Mouse (Mus musculus) telencephalon, adult 2 months (tissue): ENCODE data around the gene 1700019D03Rik.
"Not testable (repeated sequence)": the region's sequence is repeated elsewhere in the genome, so short reads cannot be mapped to it uniquely, and the experiment has no call there.

Source experiments
- DNase-seq: peaks from one replicate; pipeline ENCODE4 v3.0.0-alpha.2; 2011; ENCODE audit warnings: low read depth, low spot score

The 1700019D03Rik gene

GRCm38 (mm10) chr1:52954456-52954855, 65.5 kb downstream of the 1700019D03Rik start:
- DNase-seq: no peak

GRCm38 (mm10) chr1:52953548-52953947, 66.4 kb downstream of the 1700019D03Rik start:
- DNase-seq: no peak

- DNase-seq: no peak
Measured at GRCm38 (mm10) chr1:52952551-52953397, 67.2 kb downstream of the 1700019D03Rik start.

GRCm38 (mm10) chr1:52952143-52952542, 67.8 kb downstream of the 1700019D03Rik start:
- no peak for DNase-seq

- DNase-seq: no peak
Measured at GRCm38 (mm10) chr1:52951146-52951868, 68.7 kb downstream of the 1700019D03Rik start.

GRCm38 (mm10) chr1:52947895-52948294, 72.1 kb downstream of the 1700019D03Rik start:
- DNase-seq: no peak

- DNase-seq: no peak
Measured at GRCm38 (mm10) chr1:52939021-52939420, 81.0 kb downstream of the 1700019D03Rik start.

GRCm38 (mm10) chr1:52934494-52934893, 85.5 kb downstream of the 1700019D03Rik start:
- no peak for DNase-seq

GRCm38 (mm10) chr1:52924482-52924881, 95.5 kb downstream of the 1700019D03Rik start:
- DNase-seq: not testable (repeated sequence)

GRCm38 (mm10) chr1:52918897-52919296, 101.1 kb downstream of the 1700019D03Rik start:
- not testable (repeated sequence) for DNase-seq

- DNase-seq: no peak
Measured at GRCm38 (mm10) chr1:52916655-52917054, 103.3 kb downstream of the 1700019D03Rik start.

- DNase-seq: no peak
Measured at GRCm38 (mm10) chr1:52909783-52910182, 110.2 kb downstream of the 1700019D03Rik start.

GRCm38 (mm10) chr1:52884208-52884607, 135.8 kb downstream of the 1700019D03Rik start:
- DNase-seq: no peak
